Mouse (Mus musculus) gastrocnemius, postnatal 36 days (tissue): ENCODE results near the gene Olfr266. TPM values are rescaled to one million over a fixed set of nuclear protein-coding genes. Genes with fewer than 3 reads are reported as not detected.

Experiments
- DNase-seq, 2 experiments: peaks; one replicate each; pipeline ENCODE4 v3.0.0; 2022
- intact Hi-C: fragments of 180-260 bp; cut with DNase I; formaldehyde crosslinking; loops from one replicate; pipeline ENCODE4 v1.15.1; 2025
- long read RNA-seq, 2 experiments: library from polyadenylated mRNA; stranded (forward); transcript quantifications; one replicate each; pipeline ENCODE4 v2.0.0; 2021
- total RNA-seq, 2 experiments: library from RNA; stranded (reverse); gene quantifications; 2 replicates each; pipeline ENCODE4 v1.2.3; 2021

Olfr266 gene
- total RNA-seq: not detected
- long read RNA-seq, experiment 1: 0 reads
- long read RNA-seq, experiment 2: 0 reads

DNA sequence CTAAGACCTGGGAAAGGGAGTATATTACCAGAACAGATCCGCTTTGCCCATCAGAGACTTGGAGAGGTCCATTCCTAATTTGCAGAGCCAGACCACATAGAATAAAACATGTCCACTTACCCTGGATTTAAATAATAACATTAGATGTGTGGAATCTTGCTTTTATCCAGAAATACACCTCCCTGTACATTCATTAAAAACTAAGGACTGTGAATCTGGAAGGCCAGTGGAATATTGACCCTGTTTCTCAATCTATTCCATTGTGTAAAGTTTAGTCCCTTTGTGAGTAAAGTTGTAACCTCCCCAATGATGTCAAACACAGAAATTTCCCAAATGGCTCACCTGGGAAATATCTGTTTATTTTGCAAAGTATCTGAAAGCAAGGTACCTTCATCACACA is at the start of gene Olfr266:
Gene Olfr266 (minus strand): TSS at position 101 of the 400 bp plus-strand sequence.
- no peak for DNase-seq
- intact Hi-C loops: no loop called here

DNA sequence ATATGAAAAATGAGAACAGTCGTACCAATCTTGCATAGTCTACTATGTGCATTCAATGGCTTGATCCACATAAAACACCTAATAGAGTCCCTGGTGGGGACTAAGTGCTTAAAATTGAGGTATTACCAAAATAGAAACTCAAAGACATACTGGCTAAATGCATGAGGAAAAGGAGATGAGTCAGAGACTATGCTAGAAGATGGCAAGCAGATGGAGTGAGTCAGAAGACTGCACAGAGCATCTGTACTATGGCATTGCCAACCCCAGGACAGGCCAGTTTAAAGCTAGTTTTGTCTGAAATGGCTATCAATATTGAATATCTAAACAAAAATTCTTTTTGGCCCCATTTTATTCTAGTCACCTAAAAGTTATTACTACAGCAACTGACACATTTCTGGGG is 49.5 kb upstream of the Olfr266 start:
- intact Hi-C loops: no loop called here
- no peak for DNase-seq

DNA sequence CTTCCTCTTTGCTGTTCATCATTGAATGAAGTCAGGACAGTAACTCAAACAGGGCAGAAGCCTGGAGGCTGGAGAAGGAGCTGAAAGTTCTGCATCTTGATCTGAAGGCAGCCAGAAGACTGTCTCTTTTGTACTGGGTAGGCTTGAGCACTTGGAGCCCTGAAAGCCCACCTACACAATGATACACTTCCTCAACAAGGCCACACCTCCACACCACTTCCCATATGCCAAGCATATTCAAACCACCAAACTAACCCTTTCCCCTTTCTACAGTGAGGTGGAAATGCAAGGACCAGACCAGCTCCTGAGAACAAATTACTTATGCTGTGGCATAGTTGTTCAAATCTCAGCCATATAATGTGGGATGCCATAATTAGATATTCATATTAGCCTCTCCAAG is 46.8 kb upstream of the Olfr266 start:
- no peak for DNase-seq
- intact Hi-C loops: no loop called here

DNA sequence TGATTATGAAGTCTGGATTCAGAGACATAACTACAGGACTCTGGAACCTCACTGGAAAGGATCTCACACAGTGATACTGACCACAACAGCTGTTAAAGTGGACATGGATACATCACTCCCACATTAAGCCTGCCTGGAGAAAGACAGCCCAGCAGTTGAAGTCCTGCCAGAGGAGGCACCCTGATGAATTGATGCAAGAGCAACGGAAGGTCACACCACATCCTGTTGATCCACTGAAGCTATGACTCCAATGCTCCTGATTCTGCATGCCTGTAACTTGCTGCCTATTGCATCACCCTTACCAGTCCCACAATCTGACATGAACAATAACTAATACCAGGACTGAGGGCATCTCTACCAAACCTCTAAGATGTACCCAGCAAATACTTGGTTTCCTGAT is 6.0 kb upstream of the Olfr266 start:
- no peak for DNase-seq
- intact Hi-C loops: no loop called here

DNA sequence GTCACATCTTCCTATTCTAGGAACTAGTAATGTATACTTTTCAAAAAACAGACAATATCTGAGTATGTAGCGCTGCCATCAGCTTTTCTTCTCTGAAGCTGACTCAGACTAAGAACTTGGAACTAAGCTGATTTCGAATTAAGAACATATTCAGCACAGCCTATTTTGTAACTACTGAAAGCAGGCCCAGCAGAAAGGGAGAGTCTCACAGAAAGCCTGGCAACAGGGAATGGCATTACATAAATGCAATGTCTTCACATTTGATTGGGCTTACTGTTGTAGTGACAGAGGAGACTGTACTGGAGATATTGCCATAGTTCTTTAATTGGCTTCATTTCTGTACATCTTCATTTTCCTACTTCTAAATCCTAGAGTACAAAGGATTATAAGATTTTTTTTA is 8.4 kb downstream of the Olfr266 start:
- intact Hi-C loops: no loop called here
- no peak for DNase-seq

DNA sequence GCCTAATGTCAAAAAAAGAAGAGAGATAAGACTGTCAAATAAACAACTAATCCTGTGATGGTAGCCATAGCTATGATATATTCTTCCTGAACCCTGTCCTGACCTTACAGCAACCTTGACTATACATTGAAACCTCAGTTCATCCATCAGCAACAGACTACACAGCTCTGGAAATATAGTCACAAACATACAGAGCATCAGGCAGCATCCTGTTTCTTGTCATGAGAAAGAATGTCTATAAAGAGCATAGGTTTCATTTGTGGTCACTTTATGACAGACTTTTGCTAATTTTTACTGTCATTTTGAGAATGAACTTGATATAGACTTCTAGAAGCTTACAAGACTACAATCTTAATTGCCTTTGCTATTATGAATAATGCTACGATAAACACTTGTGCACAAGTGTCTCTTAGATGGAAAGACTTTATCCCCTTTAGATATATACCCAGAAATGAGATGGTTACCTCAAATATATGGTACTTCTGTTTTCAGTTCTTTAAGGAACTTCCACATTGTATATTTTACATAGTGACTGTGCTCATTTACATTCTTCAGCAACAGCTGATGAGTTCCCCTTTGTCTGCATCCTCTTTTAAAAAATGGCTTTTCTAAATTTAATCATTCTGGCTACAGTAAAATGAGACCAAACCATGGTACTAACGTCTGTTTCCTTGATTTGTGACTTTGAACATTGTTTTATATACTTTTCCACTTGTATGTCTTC is 17.0 kb downstream of the Olfr266 start:
- intact Hi-C loops: no loop called here
- DNase-seq: no peak

DNA sequence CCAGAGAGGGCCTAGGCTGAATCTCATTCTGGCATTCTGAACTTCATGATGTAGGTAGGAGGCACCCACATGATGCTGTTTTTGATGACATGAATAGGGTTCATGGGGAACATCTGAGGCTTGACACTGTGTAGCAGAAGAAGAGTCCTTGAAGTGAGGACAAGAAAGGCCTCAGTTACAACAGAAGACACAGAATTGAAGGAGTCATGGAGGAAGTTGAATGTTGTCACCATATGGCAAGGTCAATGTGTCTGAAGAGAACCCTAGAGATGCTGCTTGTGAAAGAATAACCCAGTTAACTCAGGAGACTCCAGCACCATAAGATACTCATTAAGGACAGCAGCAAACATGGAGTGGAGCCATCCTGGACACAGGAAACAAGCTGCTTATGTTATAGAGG is 28.0 kb downstream of the Olfr266 start:
- DNase-seq: no peak
- intact Hi-C loops: no loop called here

DNA sequence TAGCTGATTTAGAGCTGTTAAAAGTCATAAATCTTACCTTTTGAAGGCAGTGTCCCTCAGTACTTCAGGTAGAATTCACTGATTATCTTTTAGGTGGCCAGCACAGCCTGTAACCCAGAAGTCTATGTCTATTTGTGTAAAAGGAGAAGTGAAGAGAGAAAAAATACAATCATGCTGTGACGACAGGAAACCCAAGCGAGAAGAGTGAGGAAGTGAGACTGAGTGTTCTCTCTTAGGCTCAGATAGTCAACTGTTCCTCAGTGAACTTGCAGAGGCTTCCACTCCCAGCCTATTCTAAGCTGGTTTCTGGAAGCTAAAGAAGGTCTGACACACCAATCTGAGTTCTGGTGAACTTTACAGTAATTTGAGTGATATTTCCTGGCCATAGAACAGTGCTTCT is 36.2 kb downstream of the Olfr266 start, which contains the start of gene Cd53:
Gene Cd53 (minus strand): TSS at position 220 of the 400 bp plus-strand sequence.
- intact Hi-C loops: no loop called here
- no peak for DNase-seq

DNA sequence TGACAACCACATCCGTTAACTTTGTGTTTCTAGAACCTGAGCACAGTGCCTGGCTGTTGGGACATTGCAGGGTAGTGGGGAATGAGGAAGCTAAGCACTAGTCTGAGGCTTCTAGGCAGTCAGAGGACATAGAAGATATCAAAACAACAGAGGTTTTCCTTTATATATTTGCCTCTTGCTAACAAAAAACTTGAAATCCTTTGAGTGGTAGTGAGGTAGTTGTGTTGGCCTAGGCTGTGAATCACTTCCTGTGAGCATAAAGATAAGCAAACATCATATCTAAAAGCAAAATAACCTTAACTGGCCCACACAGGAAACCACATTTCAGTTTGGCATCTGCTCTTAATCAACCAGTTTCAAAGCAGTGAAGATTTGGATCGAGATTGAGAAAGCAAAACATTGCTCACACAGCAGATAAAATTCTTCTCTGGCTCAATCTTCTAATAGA is 37.6 kb downstream of the Olfr266 start:
- intact Hi-C loops: no loop called here
- DNase-seq: no peak

DNA sequence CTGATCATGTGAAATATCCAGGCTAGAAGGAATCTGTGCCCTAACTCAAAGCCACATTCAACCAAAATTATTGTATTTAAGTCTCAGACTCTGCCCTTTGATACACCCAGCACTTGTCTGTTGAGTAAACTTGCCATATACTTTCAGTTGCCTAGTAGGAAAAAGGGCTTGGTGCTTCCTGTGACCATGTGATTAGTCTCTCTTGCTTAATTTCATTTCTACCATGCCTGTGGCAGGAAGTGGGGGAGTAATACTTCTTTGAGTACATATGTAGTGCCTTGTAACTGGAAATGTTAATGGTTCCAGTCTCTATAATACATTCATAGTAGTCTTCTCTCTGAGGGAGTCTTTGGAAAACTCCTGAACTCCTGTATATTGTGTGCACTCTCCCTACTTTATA is 38.1 kb downstream of the Olfr266 start:
- intact Hi-C loops: no loop called here
- no peak for DNase-seq

DNA sequence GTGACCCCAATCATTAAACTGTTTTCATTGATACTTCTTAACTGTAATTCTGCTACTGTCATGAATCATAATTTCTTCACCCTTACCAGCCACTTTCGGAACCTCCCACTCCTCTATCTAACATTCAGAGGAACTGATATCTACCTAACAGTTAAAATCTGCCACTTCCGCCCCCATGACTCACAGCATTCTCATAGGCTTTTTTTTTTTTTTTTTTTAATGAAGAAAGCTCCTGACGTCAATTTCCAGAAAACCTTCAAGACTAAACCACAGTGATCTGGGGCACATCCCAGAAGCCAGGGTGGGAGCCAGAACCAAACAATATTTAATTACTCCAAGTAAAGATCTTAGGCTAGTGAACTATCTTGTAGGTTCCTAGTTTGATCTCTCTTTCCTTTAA is 41.0 kb downstream of the Olfr266 start:
- no peak for DNase-seq
- intact Hi-C loops: no loop called here

DNA sequence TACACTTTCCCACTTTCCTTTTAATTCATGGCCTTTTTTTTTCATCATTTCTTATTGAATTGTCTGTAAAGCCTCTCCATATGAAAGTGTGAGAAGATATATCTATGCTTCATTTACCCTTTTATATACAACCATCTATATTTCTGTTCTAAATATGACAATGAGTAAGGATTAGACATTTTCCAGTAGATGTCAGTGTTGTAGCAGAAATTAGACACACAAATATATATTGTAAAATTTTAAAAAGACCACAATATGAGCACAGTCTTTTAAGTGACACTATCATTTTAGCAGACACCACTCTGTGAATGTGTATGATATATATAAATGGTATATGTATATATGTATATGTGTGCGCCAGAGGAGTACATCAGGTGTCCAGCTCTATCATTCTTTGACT is 54.3 kb downstream of the Olfr266 start:
- no peak for DNase-seq
- intact Hi-C loops: no loop called here

Other genes with a start within 250 kb of the Olfr266 start
- 1 to 10 TPM; 6.7 to 8.7 TPM for gene Lrif1, start 141.3 kb downstream of the Olfr266 start, total RNA-seq
- 1 to 10 TPM; 1.5 to 1.6 TPM for gene Cd53, start 36.1 kb downstream of the Olfr266 start, total RNA-seq
- gene Kcna3, start 209.9 kb upstream of the Olfr266 start, total RNA-seq: under 1 TPM in 1 of 2 experiments, not detected in 1; 0.54 TPM